Mouse (Mus musculus): ENCODE measurements around the gene Gramd1b. TPM values are rescaled to one million over a fixed set of nuclear protein-coding genes. Genes with fewer than 3 reads are reported as not detected.

The Gramd1b gene
- polyA plus RNA-seq, 1 experiment from 2014 or later: 1.2 TPM

GRCm38 (mm10) chr9:40450417-40450714 is 80.8 kb downstream of the Gramd1b start:
- no peak overlapping the region for H3K4me3 ChIP-seq (ENCODE audit: low read depth, low read length)
- no peak overlapping the region for H3K9ac ChIP-seq (replicated peaks)
- ATAC-seq (no peak), DNase-seq (no peak)
- peaks cover 7% of the 10 kb centered on the region for H3K4me1 ChIP-seq (ENCODE audit: insufficient read depth)
- no peak overlapping the region for H3K4me2 ChIP-seq (ENCODE audit: low read depth, low read length)
- no peaks in the 10 kb centered on the region for H3K27me3 ChIP-seq (ENCODE audit: insufficient read depth, low read length)
- H3K27ac ChIP-seq (ENCODE audit: low read depth): no peak overlapping the region
- WGBS (ENCODE audit: insufficient replicate concordance): 53% methylated on average over 7 of the region's 7 CpGs
- H3K9me3 ChIP-seq (ENCODE audit: low read length): no peaks in the 10 kb centered on the region
- TF ChIP-seq EP300 (IDR thresholded peaks at IDR 0.05; ENCODE audit: low read depth): no peak
- TF ChIP-seq CTCF (IDR thresholded peaks at IDR 0.05; ENCODE audit: low read depth): no peak
- H3K36me3 ChIP-seq (replicated peaks; ENCODE audit: insufficient read depth, low read length): no peaks in the 10 kb centered on the region

GRCm38 (mm10) chr9:40449610-40450416 is 81.4 kb downstream of the Gramd1b start:
- peaks cover 2% of the 10 kb centered on the region for H3K4me1 ChIP-seq (ENCODE audit: insufficient read depth)
- no peaks in the 10 kb centered on the region for H3K9me3 ChIP-seq (ENCODE audit: low read length)
- ATAC-seq (no peak), DNase-seq (no peak)
- no peaks in the 10 kb centered on the region for H3K27me3 ChIP-seq (ENCODE audit: insufficient read depth, low read length)
- H3K36me3 ChIP-seq (replicated peaks; ENCODE audit: insufficient read depth, low read length): no peaks in the 10 kb centered on the region
- H3K27ac ChIP-seq (ENCODE audit: low read depth): no peak overlapping the region
- H3K4me2 ChIP-seq (ENCODE audit: low read depth, low read length): no peak overlapping the region
- H3K9ac ChIP-seq (replicated peaks): no peak overlapping the region
- no peak overlapping the region for H3K4me3 ChIP-seq (ENCODE audit: low read depth, low read length)
- WGBS (ENCODE audit: insufficient replicate concordance): 51% methylated on average over 10 of the region's 10 CpGs
- TF ChIP-seq EP300 (IDR thresholded peaks at IDR 0.05; ENCODE audit: low read depth) (no peak), CTCF (IDR thresholded peaks at IDR 0.05; ENCODE audit: low read depth) (no peak)

DNA sequence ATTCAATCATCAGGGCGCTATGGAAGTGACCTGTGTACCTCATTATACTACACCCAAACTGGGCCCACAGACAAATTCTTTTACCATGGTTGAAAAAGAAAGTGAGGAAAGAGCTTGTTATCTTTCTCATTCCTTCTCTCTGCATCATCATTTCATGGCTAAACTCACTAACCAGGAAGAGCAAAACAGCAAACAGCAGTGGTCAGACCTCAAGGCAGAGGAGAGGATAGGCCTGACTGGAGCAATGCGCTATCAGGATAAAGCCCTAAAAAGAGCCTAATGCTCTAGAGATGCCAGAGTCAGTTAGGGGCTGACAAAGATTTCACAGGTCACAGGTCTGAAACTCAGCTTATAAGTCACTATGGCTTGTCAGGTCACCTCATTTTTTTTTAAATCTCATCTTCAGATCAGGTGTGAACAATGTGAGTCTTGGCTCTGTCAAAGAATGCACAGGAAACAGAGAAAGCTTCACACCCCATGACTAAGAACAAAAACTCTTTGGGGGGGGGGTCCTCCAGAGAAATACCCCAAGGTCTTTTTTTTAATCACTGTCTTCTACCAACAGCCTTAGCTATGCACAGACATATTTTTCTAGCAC is 82.4 kb downstream of the Gramd1b start:
- Histone ChIP-seq H3K9me3 (ENCODE audit: low read length) (no peaks in the 10 kb centered on the region), H3K9ac (replicated peaks) (no peak overlapping the region), H3K4me1 (ENCODE audit: insufficient read depth) (no peaks in the 10 kb centered on the region), H3K4me2 (ENCODE audit: low read depth, low read length) (no peak overlapping the region), H3K36me3 (replicated peaks; ENCODE audit: insufficient read depth, low read length) (no peaks in the 10 kb centered on the region), H3K4me3 (ENCODE audit: low read depth, low read length) (no peak overlapping the region), H3K27me3 (ENCODE audit: insufficient read depth, low read length) (no peaks in the 10 kb centered on the region), H3K27ac (ENCODE audit: low read depth) (no peak overlapping the region)
- DNase-seq: no peak
- TF ChIP-seq CTCF (IDR thresholded peaks at IDR 0.05; ENCODE audit: low read depth) (no peak), EP300 (IDR thresholded peaks at IDR 0.05; ENCODE audit: low read depth) (no peak)
- ATAC-seq: no peak
- WGBS (ENCODE audit: insufficient replicate concordance): 87% methylated on average over 2 of the region's 2 CpGs

- Histone ChIP-seq H3K27me3 (ENCODE audit: insufficient read depth, low read length) (no peaks in the 10 kb centered on the region), H3K4me3 (ENCODE audit: low read depth, low read length) (no peak overlapping the region), H3K4me2 (ENCODE audit: low read depth, low read length) (no peak overlapping the region), H3K9me3 (ENCODE audit: low read length) (no peaks in the 10 kb centered on the region), H3K4me1 (ENCODE audit: insufficient read depth) (no peaks in the 10 kb centered on the region), H3K27ac (ENCODE audit: low read depth) (no peak overlapping the region), H3K9ac (replicated peaks) (no peak overlapping the region), H3K36me3 (replicated peaks; ENCODE audit: insufficient read depth, low read length) (no peaks in the 10 kb centered on the region)
- ATAC-seq: no peak
- 72% methylated on average over 4 of the region's 4 CpGs for WGBS (ENCODE audit: insufficient replicate concordance)
- DNase-seq: no peak
- TF ChIP-seq CTCF (IDR thresholded peaks at IDR 0.05; ENCODE audit: low read depth) (no peak), EP300 (IDR thresholded peaks at IDR 0.05; ENCODE audit: low read depth) (no peak)
Observed at GRCm38 (mm10) chr9:40447265-40447664, 83.9 kb downstream of the Gramd1b start.

DNA sequence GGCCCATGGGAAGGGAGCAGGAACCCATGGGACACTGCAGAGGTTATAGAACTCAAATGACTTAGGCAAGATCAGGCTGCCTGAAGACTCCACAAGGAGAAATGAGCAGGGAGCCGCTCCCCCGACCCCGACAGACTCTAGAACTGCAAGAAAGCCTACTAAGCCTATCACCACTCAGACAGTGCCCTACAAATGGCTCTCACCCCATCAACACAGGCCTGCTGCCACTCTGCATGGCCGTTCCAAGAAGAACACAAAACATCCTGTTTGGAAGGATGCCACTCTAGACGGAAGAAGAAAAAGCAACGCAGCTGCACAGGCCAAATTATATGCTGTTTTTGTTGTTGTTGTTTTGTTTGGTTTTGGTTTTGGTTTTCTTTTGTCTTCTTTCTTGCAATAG is 86.2 kb downstream of the Gramd1b start:
- 85% methylated on average over 6 of the region's 6 CpGs for WGBS (ENCODE audit: insufficient replicate concordance)
- no peak overlapping the region for H3K4me3 ChIP-seq (ENCODE audit: low read depth, low read length)
- TF ChIP-seq CTCF (IDR thresholded peaks at IDR 0.05; ENCODE audit: low read depth) (no peak), EP300 (IDR thresholded peaks at IDR 0.05; ENCODE audit: low read depth) (no peak)

DNA sequence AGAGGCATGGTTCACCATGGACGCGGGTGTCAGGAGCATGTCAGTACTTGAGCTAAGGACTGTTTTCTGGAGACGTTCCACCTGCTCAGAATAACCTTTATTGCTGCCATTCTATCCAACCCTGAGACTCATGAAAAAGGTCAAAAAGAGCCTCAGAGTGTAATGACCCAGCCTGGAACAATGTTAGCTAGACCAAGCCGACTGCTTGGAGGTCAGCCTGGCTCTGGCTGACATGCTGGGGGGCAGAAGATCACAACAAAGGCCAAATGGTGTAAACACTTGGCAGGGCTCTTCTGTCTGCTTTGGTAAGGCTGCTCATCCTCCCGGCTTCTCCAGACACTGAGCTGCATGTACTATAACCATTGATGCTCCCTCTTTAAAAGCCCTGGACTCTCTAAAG is 88.4 kb downstream of the Gramd1b start:
- Histone ChIP-seq H3K4me1 (ENCODE audit: insufficient read depth) (no peaks in the 10 kb centered on the region), H3K4me2 (ENCODE audit: low read depth, low read length) (no peak overlapping the region), H3K9ac (replicated peaks) (no peak overlapping the region), H3K4me3 (ENCODE audit: low read depth, low read length) (no peak overlapping the region), H3K27me3 (ENCODE audit: insufficient read depth, low read length) (no peaks in the 10 kb centered on the region), H3K27ac (ENCODE audit: low read depth) (no peak overlapping the region), H3K36me3 (replicated peaks; ENCODE audit: insufficient read depth, low read length) (no peaks in the 10 kb centered on the region), H3K9me3 (ENCODE audit: low read length) (no peaks in the 10 kb centered on the region)
- 77% methylated on average over 5 of the region's 5 CpGs for WGBS (ENCODE audit: insufficient replicate concordance)
- TF ChIP-seq CTCF (IDR thresholded peaks at IDR 0.05; ENCODE audit: low read depth) (no peak), EP300 (IDR thresholded peaks at IDR 0.05; ENCODE audit: low read depth) (no peak)
- DNase-seq (no peak), ATAC-seq (no peak)

More for the DNA sequence above, 86.2 kb downstream of the Gramd1b start:
- no peak overlapping the region for H3K4me2 ChIP-seq (ENCODE audit: low read depth, low read length)
- no peak overlapping the region for H3K9ac ChIP-seq (replicated peaks)
- no peaks in the 10 kb centered on the region for H3K36me3 ChIP-seq (replicated peaks; ENCODE audit: insufficient read depth, low read length)
- ATAC-seq (no peak), DNase-seq (no peak)
- H3K27me3 ChIP-seq (ENCODE audit: insufficient read depth, low read length): no peaks in the 10 kb centered on the region
- H3K4me1 ChIP-seq (ENCODE audit: insufficient read depth): no peaks in the 10 kb centered on the region
- H3K9me3 ChIP-seq (ENCODE audit: low read length): no peaks in the 10 kb centered on the region
- no peak overlapping the region for H3K27ac ChIP-seq (ENCODE audit: low read depth)
